Mouse (Mus musculus) adrenal gland, adult 2 months (tissue): ENCODE measurements around the gene Dusp5. TPM values are rescaled to one million over a fixed set of nuclear protein-coding genes. Genes with fewer than 3 reads are reported as not detected.

Source experiments
- DNase-seq: peaks from one replicate; pipeline ENCODE4 v3.0.0; 2021
- polyA plus RNA-seq: library from polyadenylated mRNA; depleted of rRNA; stranded (reverse); fragments of >200 nt; gene quantifications from 2 replicates; pipeline ENCODE4 v1.2.3, GENCODE M21; 2012
- total RNA-seq, 2 experiments: library from RNA; stranded (reverse); gene quantifications; 2 replicates each; pipeline ENCODE4 v1.2.3; 2021

The Dusp5 gene
- total and polyA plus RNA-seq, 3 experiments = 4.5 to 15.3 (median 8.8) TPM

- no peak for DNase-seq
Measured at GRCm38 (mm10) chr19:53517370-53518096, 11.4 kb upstream of the Dusp5 start.

- DNase-seq = no peak
Measured at GRCm38 (mm10) chr19:53519549-53519948, 9.4 kb upstream of the Dusp5 start.

- no peak for DNase-seq
Measured at GRCm38 (mm10) chr19:53519981-53520380, 8.9 kb upstream of the Dusp5 start.

- no peak for DNase-seq
Measured at GRCm38 (mm10) chr19:53521137-53521795, 7.6 kb upstream of the Dusp5 start.

GRCm38 (mm10) chr19:53527480-53527879 lies 1.4 kb upstream of the Dusp5 start:
- no peak for DNase-seq

- DNase-seq = no peak
Measured at GRCm38 (mm10) chr19:53528131-53528621, 733 bp upstream of the Dusp5 start.

GRCm38 (mm10) chr19:53529455-53529704 lies 471 bp downstream of the Dusp5 start:
- no peak for DNase-seq

GRCm38 (mm10) chr19:53529705-53530562 lies 1.0 kb downstream of the Dusp5 start:
- peak; percentile 63 for DNase-seq

GRCm38 (mm10) chr19:53531416-53531815 lies 2.5 kb downstream of the Dusp5 start:
- DNase-seq = peak; percentile 74

- DNase-seq = peak; percentile 88
Measured at GRCm38 (mm10) chr19:53532021-53532420, 3.1 kb downstream of the Dusp5 start.

- no peak for DNase-seq
Measured at GRCm38 (mm10) chr19:53532676-53533075, 3.8 kb downstream of the Dusp5 start.

- DNase-seq = no peak
Measured at GRCm38 (mm10) chr19:53533236-53533635, 4.3 kb downstream of the Dusp5 start.

- DNase-seq = no peak
Measured at GRCm38 (mm10) chr19:53533810-53534601, 5.1 kb downstream of the Dusp5 start.

GRCm38 (mm10) chr19:53534757-53535410 lies 6.0 kb downstream of the Dusp5 start:
- peak; percentile 27 for DNase-seq

GRCm38 (mm10) chr19:53535421-53535820 lies 6.5 kb downstream of the Dusp5 start:
- DNase-seq = peak; percentile 36

- no peak for DNase-seq
Measured at GRCm38 (mm10) chr19:53536251-53536650, 7.3 kb downstream of the Dusp5 start.

- DNase-seq = no peak
Measured at GRCm38 (mm10) chr19:53536731-53537666, 8.1 kb downstream of the Dusp5 start.

GRCm38 (mm10) chr19:53538024-53538423 lies 9.1 kb downstream of the Dusp5 start:
- no peak for DNase-seq

- DNase-seq = no peak
Measured at GRCm38 (mm10) chr19:53538796-53539195, 9.9 kb downstream of the Dusp5 start.

GRCm38 (mm10) chr19:53539296-53539695 lies 10.4 kb downstream of the Dusp5 start:
- DNase-seq = no peak
